Mouse (Mus musculus): Measurements from ENCODE around the gene Hmgb1. TPM values are rescaled to one million over a fixed set of nuclear protein-coding genes. Genes with fewer than 3 reads are reported as not detected.

Gene Hmgb1
- polyA plus RNA-seq, 1 experiment from 2014 or later: 2,020 TPM

DNA sequence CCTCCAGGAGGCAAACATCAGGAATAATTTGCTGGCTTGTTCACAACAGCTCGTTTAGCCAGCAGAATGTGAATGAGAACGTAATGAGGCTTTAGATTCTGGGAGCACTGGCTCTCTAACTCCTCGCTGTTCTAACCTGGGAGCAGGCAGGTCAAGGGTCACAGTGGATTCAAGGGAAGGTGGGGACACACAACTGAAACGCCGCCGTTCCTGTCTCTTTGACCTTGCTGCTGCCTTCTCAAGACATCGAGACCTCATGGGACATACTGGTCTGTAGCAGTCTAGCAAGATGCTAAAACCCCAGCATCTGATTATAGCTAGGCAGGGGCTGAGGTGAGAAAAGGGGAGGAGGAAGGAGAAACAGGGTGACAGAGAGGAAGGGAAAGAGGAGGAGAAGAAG is 70.8 kb downstream of the Hmgb1 start:
- H3K27ac ChIP-seq (ENCODE audit: low read depth, low read length): no peak overlapping the region
- ATAC-seq (replicated peaks; ENCODE audit: low FRiP score): no peak

DNA sequence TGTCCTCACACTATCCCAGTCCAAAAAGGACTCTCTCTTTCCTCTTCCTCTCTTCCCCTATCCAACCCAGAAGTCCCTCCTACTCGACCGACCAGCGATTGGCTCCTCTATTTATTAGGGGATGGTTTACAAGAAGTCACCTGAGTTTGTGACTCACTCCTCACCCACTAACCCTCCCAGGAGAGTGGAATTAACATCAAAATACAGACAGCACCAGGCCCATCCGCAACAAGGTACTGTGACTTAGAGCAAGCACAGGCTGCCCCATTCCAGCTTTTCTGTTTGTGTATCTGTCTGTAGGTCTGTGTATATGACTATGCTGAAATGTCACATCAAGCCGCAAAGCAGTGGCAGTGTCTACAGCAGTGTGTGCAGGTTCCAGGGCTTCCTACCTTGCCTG is 71.7 kb downstream of the Hmgb1 start:
- H3K4me3 ChIP-seq (ENCODE audit: low read depth, low read length): no peak overlapping the region
- H3K4me2 ChIP-seq (ENCODE audit: low read depth, low read length, severe bottlenecking): no peak overlapping the region
- DNase-seq (ENCODE audit: low spot score): no peak
- no peak overlapping the region for H3K27ac ChIP-seq (ENCODE audit: low read depth, low read length)
- no peak overlapping the region for H3K9ac ChIP-seq (ENCODE audit: low read length)
- H3K27me3 ChIP-seq (ENCODE audit: control insufficient read depth, insufficient read depth, low read length): no peaks in the 10 kb centered on the region
- H3K4me1 ChIP-seq (replicated peaks; ENCODE audit: control insufficient read depth, insufficient read depth, low read length): no peaks in the 10 kb centered on the region
- no peaks in the 10 kb centered on the region for H3K36me3 ChIP-seq (ENCODE audit: control insufficient read depth, insufficient read depth, low read length)
- 87% methylated on average over 5 of the region's 5 CpGs for WGBS
- H3K9me3 ChIP-seq (ENCODE audit: control insufficient read depth, low read length): no peaks in the 10 kb centered on the region
- no peak for ATAC-seq (replicated peaks; ENCODE audit: low FRiP score)

More for the DNA sequence above, 70.8 kb downstream of the Hmgb1 start:
- Histone ChIP-seq H3K4me3 (ENCODE audit: low read depth, low read length) (no peak overlapping the region), H3K27me3 (ENCODE audit: control insufficient read depth, insufficient read depth, low read length) (no peaks in the 10 kb centered on the region), H3K9ac (ENCODE audit: low read length) (no peak overlapping the region), H3K9me3 (ENCODE audit: control insufficient read depth, low read length) (no peaks in the 10 kb centered on the region), H3K36me3 (ENCODE audit: control insufficient read depth, insufficient read depth, low read length) (no peaks in the 10 kb centered on the region), H3K4me1 (replicated peaks; ENCODE audit: control insufficient read depth, insufficient read depth, low read length) (0 out of 2 replicates have a peak, but pooled peaks cover 2% of the 10 kb centered on the region), H3K4me2 (ENCODE audit: low read depth, low read length, severe bottlenecking) (no peak overlapping the region)
- no peak for DNase-seq (ENCODE audit: low spot score)
- 67% methylated on average over 7 of the region's 7 CpGs for WGBS

DNA sequence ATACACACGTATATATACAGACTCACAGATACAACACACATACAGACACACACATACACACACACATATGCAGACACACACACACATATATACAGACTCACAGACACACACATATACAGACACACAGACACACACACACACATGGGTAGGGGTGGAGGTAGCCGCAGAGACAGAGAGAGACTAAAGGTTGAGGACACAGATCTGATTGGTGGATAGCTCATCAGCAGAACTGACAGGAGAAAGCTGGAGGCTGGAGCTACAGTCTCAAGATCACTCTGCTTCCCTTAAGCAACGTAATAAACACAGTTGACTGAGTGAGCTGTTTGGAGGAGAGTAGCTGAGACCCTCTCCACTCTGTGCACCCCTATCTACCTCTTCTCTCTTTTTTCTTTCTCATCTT is 75.1 kb downstream of the Hmgb1 start:
- Histone ChIP-seq H3K4me2 (ENCODE audit: low read depth, low read length, severe bottlenecking) (no peak overlapping the region), H3K4me1 (replicated peaks; ENCODE audit: control insufficient read depth, insufficient read depth, low read length) (no peaks in the 10 kb centered on the region), H3K9ac (ENCODE audit: low read length) (no peak overlapping the region), H3K9me3 (ENCODE audit: control insufficient read depth, low read length) (no peaks in the 10 kb centered on the region), H3K27ac (ENCODE audit: low read depth, low read length) (no peak overlapping the region), H3K36me3 (ENCODE audit: control insufficient read depth, insufficient read depth, low read length) (no peaks in the 10 kb centered on the region), H3K4me3 (ENCODE audit: low read depth, low read length) (no peak overlapping the region), H3K27me3 (ENCODE audit: control insufficient read depth, insufficient read depth, low read length) (no peaks in the 10 kb centered on the region)
- WGBS: 80% methylated on average over 3 of the region's 3 CpGs
- ATAC-seq (replicated peaks; ENCODE audit: low FRiP score) (no peak), DNase-seq (ENCODE audit: low spot score) (peak; percentile 43)

GRCm38 (mm10) chr5:149108178-149108577 is 76.1 kb downstream of the Hmgb1 start:
- DNase-seq (ENCODE audit: low spot score) (peak; percentile 25), ATAC-seq (replicated peaks; ENCODE audit: low FRiP score) (no peak)
- no peak overlapping the region for H3K27ac ChIP-seq (ENCODE audit: low read depth, low read length)
- no peaks in the 10 kb centered on the region for H3K36me3 ChIP-seq (ENCODE audit: control insufficient read depth, insufficient read depth, low read length)
- H3K9me3 ChIP-seq (ENCODE audit: control insufficient read depth, low read length): no peaks in the 10 kb centered on the region
- 90% methylated on average over 15 of the region's 15 CpGs for WGBS
- no peaks in the 10 kb centered on the region for H3K4me1 ChIP-seq (replicated peaks; ENCODE audit: control insufficient read depth, insufficient read depth, low read length)
- H3K4me2 ChIP-seq (ENCODE audit: low read depth, low read length, severe bottlenecking): no peak overlapping the region
- H3K4me3 ChIP-seq (ENCODE audit: low read depth, low read length): no peak overlapping the region
- H3K27me3 ChIP-seq (ENCODE audit: control insufficient read depth, insufficient read depth, low read length): no peaks in the 10 kb centered on the region
- no peak overlapping the region for H3K9ac ChIP-seq (ENCODE audit: low read length)

DNA sequence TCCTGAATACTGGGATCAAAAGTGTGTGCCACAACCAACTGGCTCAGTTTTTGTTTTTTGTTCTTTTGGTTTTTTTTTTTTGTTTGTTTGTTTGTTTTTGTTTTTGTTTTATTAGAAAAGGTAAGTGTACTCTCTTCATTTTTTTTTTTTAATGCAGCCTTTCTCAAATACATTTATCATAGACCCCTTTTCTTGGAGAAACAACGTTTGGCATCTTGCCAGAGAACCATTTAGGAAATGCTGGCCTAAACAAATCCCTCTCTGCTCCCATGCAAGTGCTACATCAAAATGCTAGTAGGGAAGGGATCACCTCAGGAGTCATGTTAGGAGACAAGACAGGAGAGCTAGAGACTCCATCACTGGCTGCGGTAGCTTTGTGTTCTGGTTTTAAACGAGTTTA is 76.7 kb downstream of the Hmgb1 start:
- Histone ChIP-seq H3K4me3 (ENCODE audit: low read depth, low read length) (no peak overlapping the region), H3K9me3 (ENCODE audit: control insufficient read depth, low read length) (no peaks in the 10 kb centered on the region), H3K27ac (ENCODE audit: low read depth, low read length) (no peak overlapping the region), H3K36me3 (ENCODE audit: control insufficient read depth, insufficient read depth, low read length) (no peaks in the 10 kb centered on the region), H3K4me2 (ENCODE audit: low read depth, low read length, severe bottlenecking) (no peak overlapping the region), H3K27me3 (ENCODE audit: control insufficient read depth, insufficient read depth, low read length) (no peaks in the 10 kb centered on the region), H3K9ac (ENCODE audit: low read length) (no peak overlapping the region), H3K4me1 (replicated peaks; ENCODE audit: control insufficient read depth, insufficient read depth, low read length) (no peaks in the 10 kb centered on the region)
- DNase-seq (ENCODE audit: low spot score): no peak
- 77% methylated on average over 3 of the region's 3 CpGs for WGBS
- no peak for ATAC-seq (replicated peaks; ENCODE audit: low FRiP score)

- WGBS: 91% methylated on average over 8 of the region's 8 CpGs
- Histone ChIP-seq H3K36me3 (ENCODE audit: control insufficient read depth, insufficient read depth, low read length) (no peaks in the 10 kb centered on the region), H3K27me3 (ENCODE audit: control insufficient read depth, insufficient read depth, low read length) (no peaks in the 10 kb centered on the region), H3K4me2 (ENCODE audit: low read depth, low read length, severe bottlenecking) (no peak overlapping the region), H3K27ac (ENCODE audit: low read depth, low read length) (no peak overlapping the region), H3K4me3 (ENCODE audit: low read depth, low read length) (no peak overlapping the region), H3K4me1 (replicated peaks; ENCODE audit: control insufficient read depth, insufficient read depth, low read length) (no peaks in the 10 kb centered on the region), H3K9me3 (ENCODE audit: control insufficient read depth, low read length) (no peaks in the 10 kb centered on the region), H3K9ac (ENCODE audit: low read length) (no peak overlapping the region)
- DNase-seq (ENCODE audit: low spot score): no peak
- no peak for ATAC-seq (replicated peaks; ENCODE audit: low FRiP score)
Observed at GRCm38 (mm10) chr5:149104096-149104725, 80.1 kb downstream of the Hmgb1 start.

DNA sequence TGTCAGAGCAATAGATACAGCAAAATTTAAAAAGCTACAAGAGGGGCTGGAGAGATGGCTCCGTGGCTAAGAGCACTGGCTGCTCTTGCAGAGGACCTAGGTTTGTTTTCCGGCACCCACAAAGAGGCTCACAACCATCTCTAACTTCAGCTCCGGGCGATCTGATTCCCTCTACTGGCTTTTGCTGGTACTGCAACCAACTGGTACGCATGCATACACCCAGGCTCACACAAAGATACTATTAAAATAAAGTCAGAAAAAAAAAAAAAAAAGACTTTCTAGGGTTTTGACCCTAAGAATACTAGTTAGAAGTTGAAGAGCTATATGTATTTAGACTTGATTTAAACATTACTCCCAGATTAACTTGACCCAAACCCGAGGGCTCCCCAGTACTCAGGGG is 82.4 kb downstream of the Hmgb1 start:
- Histone ChIP-seq H3K4me3 (ENCODE audit: low read depth, low read length) (no peak overlapping the region), H3K4me1 (replicated peaks; ENCODE audit: control insufficient read depth, insufficient read depth, low read length) (no peaks in the 10 kb centered on the region), H3K36me3 (ENCODE audit: control insufficient read depth, insufficient read depth, low read length) (no peaks in the 10 kb centered on the region), H3K27ac (ENCODE audit: low read depth, low read length) (no peak overlapping the region), H3K9me3 (ENCODE audit: control insufficient read depth, low read length) (no peaks in the 10 kb centered on the region), H3K4me2 (ENCODE audit: low read depth, low read length, severe bottlenecking) (no peak overlapping the region), H3K27me3 (ENCODE audit: control insufficient read depth, insufficient read depth, low read length) (no peaks in the 10 kb centered on the region), H3K9ac (ENCODE audit: low read length) (no peak overlapping the region)
- DNase-seq (ENCODE audit: low spot score): no peak
- WGBS: 87% methylated on average over 6 of the region's 6 CpGs
- no peak for ATAC-seq (replicated peaks; ENCODE audit: low FRiP score)

DNA sequence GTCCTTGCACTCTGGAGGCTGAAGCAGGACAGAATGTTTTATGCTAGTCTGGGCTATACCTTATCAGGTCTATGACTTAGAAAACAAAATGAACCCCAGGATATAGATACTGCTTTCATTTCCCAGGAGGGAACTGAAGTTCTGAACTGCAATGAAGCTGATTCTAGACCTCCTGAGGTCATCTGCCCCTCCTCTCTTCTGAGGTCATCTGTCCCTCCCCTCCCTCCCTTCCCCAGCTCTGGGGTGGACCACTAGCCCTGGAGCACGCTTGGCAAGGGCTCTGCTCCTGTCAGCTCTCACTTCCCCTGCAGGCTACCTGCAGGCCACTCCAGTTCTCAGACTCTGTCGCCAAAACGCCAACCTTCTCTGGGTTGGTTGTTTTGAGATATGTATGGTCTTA is 84.2 kb downstream of the Hmgb1 start:
- no peaks in the 10 kb centered on the region for H3K4me1 ChIP-seq (replicated peaks; ENCODE audit: control insufficient read depth, insufficient read depth, low read length)
- no peaks in the 10 kb centered on the region for H3K9me3 ChIP-seq (ENCODE audit: control insufficient read depth, low read length)
- 74% methylated on average over 3 of the region's 3 CpGs for WGBS
- H3K27me3 ChIP-seq (ENCODE audit: control insufficient read depth, insufficient read depth, low read length): no peaks in the 10 kb centered on the region
- DNase-seq (ENCODE audit: low spot score) (no peak), ATAC-seq (replicated peaks; ENCODE audit: low FRiP score) (no peak)
- H3K4me2 ChIP-seq (ENCODE audit: low read depth, low read length, severe bottlenecking): no peak overlapping the region
- H3K36me3 ChIP-seq (ENCODE audit: control insufficient read depth, insufficient read depth, low read length): no peaks in the 10 kb centered on the region
- H3K9ac ChIP-seq (ENCODE audit: low read length): no peak overlapping the region
- no peak overlapping the region for H3K4me3 ChIP-seq (ENCODE audit: low read depth, low read length)
- H3K27ac ChIP-seq (ENCODE audit: low read depth, low read length): no peak overlapping the region

GRCm38 (mm10) chr5:149099009-149099408 is 85.3 kb downstream of the Hmgb1 start:
- Histone ChIP-seq H3K27me3 (ENCODE audit: control insufficient read depth, insufficient read depth, low read length) (no peaks in the 10 kb centered on the region), H3K4me2 (ENCODE audit: low read depth, low read length, severe bottlenecking) (no peak overlapping the region), H3K9me3 (ENCODE audit: control insufficient read depth, low read length) (no peaks in the 10 kb centered on the region), H3K36me3 (ENCODE audit: control insufficient read depth, insufficient read depth, low read length) (no peaks in the 10 kb centered on the region), H3K4me1 (replicated peaks; ENCODE audit: control insufficient read depth, insufficient read depth, low read length) (no peaks in the 10 kb centered on the region), H3K27ac (ENCODE audit: low read depth, low read length) (no peak overlapping the region), H3K9ac (ENCODE audit: low read length) (no peak overlapping the region), H3K4me3 (ENCODE audit: low read depth, low read length) (no peak overlapping the region)
- 82% methylated on average over 1 of the region's 1 CpGs for WGBS
- DNase-seq (ENCODE audit: low spot score): no peak
- ATAC-seq (replicated peaks; ENCODE audit: low FRiP score): no peak
